Mouse (Mus musculus) kidney, postnatal 14 days (tissue): ENCODE results near the gene Sema3g.

Source experiments
- DNase-seq: peaks from one replicate; pipeline ENCODE4 v3.0.0; 2022; ENCODE audit warnings: mixed read lengths

The Sema3g gene

GRCm38 (mm10) chr14:31217666-31218065 lies at the start of gene Sema3g:
Sema3g (plus strand) TSS chr14:31217860.
- DNase-seq, result peak; percentile 86

GRCm38 (mm10) chr14:31168425-31168824 lies 49.2 kb upstream of the Sema3g start, which contains the start of gene Stab1:
Stab1 (minus strand) TSS chr14:31168641.
- DNase-seq, result peak; percentile 75

GRCm38 (mm10) chr14:31169508-31169907 lies 48.2 kb upstream of the Sema3g start:
- no peak for DNase-seq

- DNase-seq, result no peak
Observed at GRCm38 (mm10) chr14:31170963-31171362, 46.7 kb upstream of the Sema3g start.

GRCm38 (mm10) chr14:31171386-31171785 lies 46.3 kb upstream of the Sema3g start:
- DNase-seq, result no peak

- no peak for DNase-seq
Observed at GRCm38 (mm10) chr14:31171821-31172220, 45.8 kb upstream of the Sema3g start.

GRCm38 (mm10) chr14:31172781-31173455 lies 44.7 kb upstream of the Sema3g start:
- DNase-seq, result peak; percentile 63

- DNase-seq, result no peak
Observed at GRCm38 (mm10) chr14:31173537-31173936, 44.1 kb upstream of the Sema3g start.

GRCm38 (mm10) chr14:31177287-31177686 lies 40.4 kb upstream of the Sema3g start:
- no peak for DNase-seq

GRCm38 (mm10) chr14:31177715-31178114 lies 39.9 kb upstream of the Sema3g start:
- DNase-seq, result no peak

GRCm38 (mm10) chr14:31179677-31180365 lies 37.8 kb upstream of the Sema3g start:
- DNase-seq, result peak; percentile 74

GRCm38 (mm10) chr14:31181512-31181911 lies 36.1 kb upstream of the Sema3g start:
- no peak for DNase-seq

GRCm38 (mm10) chr14:31182786-31183290 lies 34.8 kb upstream of the Sema3g start:
- peak; percentile 79 for DNase-seq

GRCm38 (mm10) chr14:31183541-31183940 lies 34.1 kb upstream of the Sema3g start:
- DNase-seq, result no peak

- no peak for DNase-seq
Observed at GRCm38 (mm10) chr14:31184195-31184594, 33.5 kb upstream of the Sema3g start.

- DNase-seq, result peak; percentile 82
Observed at GRCm38 (mm10) chr14:31186656-31187055, 31.0 kb upstream of the Sema3g start.

GRCm38 (mm10) chr14:31188771-31189181 lies 28.9 kb upstream of the Sema3g start:
- DNase-seq, result no peak

GRCm38 (mm10) chr14:31189348-31189747 lies 28.3 kb upstream of the Sema3g start:
- no peak for DNase-seq

- no peak for DNase-seq
Observed at GRCm38 (mm10) chr14:31191936-31192335, 25.7 kb upstream of the Sema3g start.

GRCm38 (mm10) chr14:31193791-31194190 lies 23.9 kb upstream of the Sema3g start:
- no peak for DNase-seq

- no peak for DNase-seq
Observed at GRCm38 (mm10) chr14:31194441-31194840, 23.2 kb upstream of the Sema3g start.

- peak; percentile 63 for DNase-seq
Observed at GRCm38 (mm10) chr14:31194891-31195513, 22.7 kb upstream of the Sema3g start.

GRCm38 (mm10) chr14:31195521-31195920 lies 22.1 kb upstream of the Sema3g start:
- DNase-seq, result no peak

- no peak for DNase-seq
Observed at GRCm38 (mm10) chr14:31195968-31196367, 21.7 kb upstream of the Sema3g start.
